Mouse (Mus musculus) myocyte (in vitro differentiated cells): ENCODE data around the gene Tmem171.

Experiments
- CEBPB ChIP-seq: IDR thresholded peaks from 2 replicates; pipeline ENCODE4 v1.6.1; 2011; ENCODE audit warnings: mild to moderate bottlenecking, moderate library complexity; ENCODE audit not compliant: poor library complexity, insufficient read depth, severe bottlenecking
- E2F4 ChIP-seq: IDR thresholded peaks from one replicate; pipeline ENCODE4 v1.6.1; 2011; ENCODE audit warnings: mild to moderate bottlenecking, control low read depth, moderate library complexity; ENCODE audit not compliant: insufficient read depth
- MAX ChIP-seq: IDR thresholded peaks from one replicate; pipeline ENCODE4 v1.6.1; 2011; ENCODE audit warnings: low read depth, mild to moderate bottlenecking, control low read depth
- MYOD1 ChIP-seq, 3 experiments: IDR thresholded peaks; one replicate each; pipeline ENCODE4 v1.6.1; 2011; ENCODE audit warnings: control low read depth in 2 of 3, low read depth in 2 of 3, mild to moderate bottlenecking in 2 of 3, moderate library complexity in 1 of 3; ENCODE audit not compliant: insufficient read length in 2 of 3, control insufficient read depth in 1 of 3
- MYOG ChIP-seq, 3 experiments: IDR thresholded peaks; one replicate each; pipeline ENCODE4 v1.6.1; 2011; ENCODE audit warnings: control low read depth in 2 of 3, low read depth in 2 of 3, mild to moderate bottlenecking in 2 of 3; ENCODE audit not compliant: insufficient read length in 2 of 3, control insufficient read depth in 1 of 3, insufficient read depth in 1 of 3
- POLR2A ChIP-seq: IDR thresholded peaks from one replicate; pipeline ENCODE4 v1.6.1; 2011; ENCODE audit warnings: low read depth, mild to moderate bottlenecking, control low read depth, moderate library complexity; ENCODE audit not compliant: insufficient read length
- POLR2AphosphoS2 ChIP-seq: IDR thresholded peaks from one replicate; pipeline ENCODE4 v1.6.1; 2011; ENCODE audit warnings: low read depth, control low read depth; ENCODE audit not compliant: insufficient read length
- REST ChIP-seq: IDR thresholded peaks from one replicate; pipeline ENCODE4 v1.6.1; 2011; ENCODE audit warnings: mild to moderate bottlenecking, control low read depth, moderate library complexity; ENCODE audit not compliant: insufficient read depth, insufficient read length
- SRF ChIP-seq: IDR thresholded peaks from one replicate; pipeline ENCODE4 v1.6.1; 2011; ENCODE audit warnings: low read depth; ENCODE audit not compliant: control insufficient read depth, insufficient read length
- TCF12 ChIP-seq: IDR thresholded peaks from one replicate; pipeline ENCODE4 v1.6.1; 2011; ENCODE audit warnings: mild to moderate bottlenecking, control low read depth; ENCODE audit not compliant: poor library complexity, insufficient read depth, severe bottlenecking
- TCF3 ChIP-seq: IDR thresholded peaks from one replicate; pipeline ENCODE4 v1.6.1; 2011; ENCODE audit warnings: low read depth, control low read depth; ENCODE audit not compliant: insufficient read length
- USF1 ChIP-seq: IDR thresholded peaks from one replicate; pipeline ENCODE4 v1.6.1; 2011; ENCODE audit warnings: low read depth, mild to moderate bottlenecking, control low read depth, moderate library complexity

GRCm38 (mm10) chr13:98667316-98667715, 27.3 kb downstream of the Tmem171 start:
- TF ChIP-seq POLR2A (no peak), USF1 (no peak), E2F4 (no peak), REST (no peak), MYOG (IDR thresholded peaks at IDR 0.05; ENCODE audit: control insufficient read depth in 1 of 3, insufficient read depth in 1 of 3, insufficient read length in 2 of 3, low read depth in 2 of 3) (no peak), MAX (no peak), POLR2AphosphoS2 (no peak), TCF12 (no peak), MYOD1 (IDR thresholded peaks at IDR 0.05; ENCODE audit: control insufficient read depth in 1 of 3, insufficient read length in 2 of 3, low read depth in 2 of 3) (no peak), CEBPB (no peak), SRF (no peak), TCF3 (no peak)
